Mouse (Mus musculus) embryonic facial prominence, embryonic 11.5 days (tissue): ENCODE data around the gene Irak3. TPM values are rescaled to one million over a fixed set of nuclear protein-coding genes. Genes with fewer than 3 reads are reported as not detected.

Source experiments
- ATAC-seq: fragments of 200-750 bp; cut with Nextera tagmentation; replicated peaks from 2 replicates; pipeline ENCODE4 v1.8.0; 2017; ENCODE audit warnings: low read depth; ENCODE audit not compliant: insufficient number of reproducible peaks, low FRiP score, low TSS enrichment
- DNase-seq: peaks from one replicate; pipeline ENCODE4 v3.0.0-alpha.2; 2015; ENCODE audit warnings: low spot score
- H3K27ac ChIP-seq: fragments of 300-500 bp; sonication (generic); replicated peaks from 2 replicates; pipeline ENCODE4 v1.5.1; 2014; ENCODE audit warnings: mild to moderate bottlenecking, low read depth, low read length, control low read depth
- H3K27me3 ChIP-seq: fragments of 300-500 bp; sonication (generic); 2 replicates; pipeline ENCODE4 v1.6.1; 2014; ENCODE audit warnings: mild to moderate bottlenecking, low read length, moderate library complexity, mixed read lengths; ENCODE audit not compliant: control insufficient read depth, insufficient read depth
- H3K36me3 ChIP-seq: fragments of 300-500 bp; sonication (generic); replicated peaks from 2 replicates; pipeline ENCODE4 v1.6.1; 2014; ENCODE audit warnings: low read depth, mild to moderate bottlenecking, low read length, moderate library complexity, mixed read lengths; ENCODE audit not compliant: control insufficient read depth, insufficient read depth
- H3K4me1 ChIP-seq: fragments of 300-500 bp; sonication (generic); 2 replicates; pipeline ENCODE4 v1.6.1; 2014; ENCODE audit warnings: low read length, mixed read lengths; ENCODE audit not compliant: control insufficient read depth, insufficient read depth
- H3K4me2 ChIP-seq: fragments of 300-500 bp; sonication (generic); 2 replicates; pipeline ENCODE4 v1.6.1; 2014; ENCODE audit warnings: low read depth, mild to moderate bottlenecking, control low read depth, low read length, moderate library complexity
- H3K4me3 ChIP-seq: fragments of 300-500 bp; sonication (generic); 2 replicates; pipeline ENCODE4 v1.5.1; 2014; ENCODE audit warnings: low read depth, low read length, control low read depth
- H3K9ac ChIP-seq: fragments of 300-500 bp; sonication (generic); replicated peaks from 2 replicates; pipeline ENCODE4 v1.6.1; 2014; ENCODE audit warnings: mild to moderate bottlenecking, control low read depth, low read length
- H3K9me3 ChIP-seq: fragments of 300-500 bp; sonication (generic); replicated peaks from 2 replicates; pipeline ENCODE4 v1.6.1; 2016; ENCODE audit warnings: mild to moderate bottlenecking, low read length, inconsistent platforms, mixed read lengths; ENCODE audit not compliant: control insufficient read depth
- WGBS: fragments of 180-500 bp; shearing (Covaris S2); extraction: QIAGEN DNeasy Blood & Tissue Kit; methylation state at CpG from one replicate; pipeline ENCODE4 v1.1.7; 2014; 5-methylcytosine and 5-hydroxymethylcytosine counted together
- polyA plus RNA-seq: library from polyadenylated mRNA; unstranded; fragments of >200 nt; fragmentation: Nextera tagmentation; extraction: Ambion mirVana; gene quantifications from 2 replicates; pipeline ENCODE4 v1.2.1, GENCODE M21; 2014

The Irak3 gene
- polyA plus RNA-seq, 1 experiment from 2014 or later: 2.0 TPM

GRCm38 (mm10) chr10:120236855-120237254 is 34.9 kb upstream of the Irak3 start:
- Histone ChIP-seq H3K36me3 (no peaks in the 10 kb centered on the region), H3K9ac (no peak overlapping the region), H3K27ac (no peak overlapping the region), H3K4me3 (no peak overlapping the region), H3K27me3 (no peaks in the 10 kb centered on the region), H3K4me1 (no peaks in the 10 kb centered on the region), H3K4me2 (no peak overlapping the region), H3K9me3 (no peaks in the 10 kb centered on the region)
- ATAC-seq (no peak), DNase-seq (no peak)
- WGBS: 73% methylated on average over 9 of the region's 9 CpGs

GRCm38 (mm10) chr10:120233655-120234367 is 31.9 kb upstream of the Irak3 start:
- no peaks in the 10 kb centered on the region for H3K9me3 ChIP-seq
- H3K4me3 ChIP-seq: no peak overlapping the region
- H3K27me3 ChIP-seq: no peaks in the 10 kb centered on the region
- H3K36me3 ChIP-seq: 0 out of 2 replicates have a peak, but pooled peaks cover 2% of the 10 kb centered on the region
- no peaks in the 10 kb centered on the region for H3K4me1 ChIP-seq
- 27% methylated on average over 18 of the region's 18 CpGs for WGBS
- peak; percentile 82 for DNase-seq
- no peak overlapping the region for H3K9ac ChIP-seq
- no peak overlapping the region for H3K4me2 ChIP-seq
- no peak for ATAC-seq
- no peak overlapping the region for H3K27ac ChIP-seq

- 28% methylated on average over 5 of the region's 5 CpGs for WGBS
These were observed 29.8 kb upstream of the Irak3 start for GRCm38 (mm10) chr10:120231718-120232117.

GRCm38 (mm10) chr10:120226871-120227661 is 25.1 kb upstream of the Irak3 start, which contains the start of gene Llph:
TSS of gene Llph (plus strand) at chr10:120227070.
- Histone ChIP-seq H3K27ac (no peak within 1 kb of the TSS), H3K9ac (peak within 1 kb of the TSS; percentile 85), H3K9me3 (no peaks in the 10 kb centered on the region), H3K4me2 (peak within 1 kb of the TSS; percentile 35), H3K4me3 (peak within 1 kb of the TSS; percentile 96), H3K4me1 (no peaks in the 10 kb centered on the region), H3K36me3 (0 out of 2 replicates have a peak, but pooled peaks cover 6% of the 10 kb centered on the region), H3K27me3 (no peaks in the 10 kb centered on the region)
- WGBS: under 1% methylated on average over 57 of the region's 57 CpGs
- ATAC-seq (peak; percentile 84), DNase-seq (peak; percentile 92)

More at GRCm38 (mm10) chr10:120231718-120232117, 29.8 kb upstream of the Irak3 start:
- no peak overlapping the region for H3K4me2 ChIP-seq
- no peaks in the 10 kb centered on the region for H3K9me3 ChIP-seq
- no peak overlapping the region for H3K4me3 ChIP-seq
- no peaks in the 10 kb centered on the region for H3K4me1 ChIP-seq
- no peak overlapping the region for H3K9ac ChIP-seq
- H3K27me3 ChIP-seq: no peaks in the 10 kb centered on the region
- peak; percentile 80 for DNase-seq
- 0 out of 2 replicates have a peak, but pooled peaks cover 6% of the 10 kb centered on the region for H3K36me3 ChIP-seq
- H3K27ac ChIP-seq: no peak overlapping the region
- ATAC-seq: no peak

GRCm38 (mm10) chr10:120220776-120221175 is 18.8 kb upstream of the Irak3 start:
- H3K4me1 ChIP-seq: no peaks in the 10 kb centered on the region
- H3K27me3 ChIP-seq: no peaks in the 10 kb centered on the region
- DNase-seq (no peak), ATAC-seq (no peak)
- H3K4me2 ChIP-seq: no peak overlapping the region
- H3K9me3 ChIP-seq: no peaks in the 10 kb centered on the region
- no peak overlapping the region for H3K27ac ChIP-seq
- H3K9ac ChIP-seq: no peak overlapping the region
- WGBS: 82% methylated on average over 7 of the region's 7 CpGs
- H3K4me3 ChIP-seq: no peak overlapping the region
- peaks cover 2% of the 10 kb centered on the region; the same call in 1 of the 2 replicates for H3K36me3 ChIP-seq

- Histone ChIP-seq H3K9me3 (no peaks in the 10 kb centered on the region), H3K4me1 (no peaks in the 10 kb centered on the region), H3K27ac (no peak overlapping the region), H3K4me2 (no peak overlapping the region), H3K9ac (no peak overlapping the region), H3K27me3 (no peaks in the 10 kb centered on the region), H3K4me3 (no peak overlapping the region), H3K36me3 (peaks cover 2% of the 10 kb centered on the region; the same call in 1 of the 2 replicates)
- 85% methylated on average over 14 of the region's 14 CpGs for WGBS
- ATAC-seq: no peak
- no peak for DNase-seq
These were observed 17.8 kb upstream of the Irak3 start for GRCm38 (mm10) chr10:120219578-120220359.

- no peak overlapping the region for H3K9ac ChIP-seq
- no peaks in the 10 kb centered on the region for H3K9me3 ChIP-seq
- DNase-seq (no peak), ATAC-seq (no peak)
- H3K27ac ChIP-seq: no peak overlapping the region
- H3K36me3 ChIP-seq: peaks cover 2% of the 10 kb centered on the region; the same call in 1 of the 2 replicates
- H3K4me1 ChIP-seq: no peaks in the 10 kb centered on the region
- H3K27me3 ChIP-seq: no peaks in the 10 kb centered on the region
- H3K4me3 ChIP-seq: no peak overlapping the region
- WGBS: 88% methylated on average over 10 of the region's 10 CpGs
- H3K4me2 ChIP-seq: no peak overlapping the region
These were observed 17.1 kb upstream of the Irak3 start for GRCm38 (mm10) chr10:120218996-120219395.
